Mouse (Mus musculus): Measurements from ENCODE around the gene Ythdf1.

Ythdf1 gene

GRCm38 (mm10) chr2:180920810-180921400, at the start of gene Ythdf1:
Gene Ythdf1, minus strand, starts transcription at chr2:180920949.
- DNase-seq (ENCODE audit: low read depth, low spot score) = peak; percentile 95

GRCm38 (mm10) chr2:180967010-180967763, 46.4 kb upstream of the Ythdf1 start, which contains the start of gene Arfgap1:
Gene Arfgap1, plus strand, starts transcription at chr2:180967225.
- peak; percentile 89 for DNase-seq (ENCODE audit: low read depth, low spot score)

DNA sequence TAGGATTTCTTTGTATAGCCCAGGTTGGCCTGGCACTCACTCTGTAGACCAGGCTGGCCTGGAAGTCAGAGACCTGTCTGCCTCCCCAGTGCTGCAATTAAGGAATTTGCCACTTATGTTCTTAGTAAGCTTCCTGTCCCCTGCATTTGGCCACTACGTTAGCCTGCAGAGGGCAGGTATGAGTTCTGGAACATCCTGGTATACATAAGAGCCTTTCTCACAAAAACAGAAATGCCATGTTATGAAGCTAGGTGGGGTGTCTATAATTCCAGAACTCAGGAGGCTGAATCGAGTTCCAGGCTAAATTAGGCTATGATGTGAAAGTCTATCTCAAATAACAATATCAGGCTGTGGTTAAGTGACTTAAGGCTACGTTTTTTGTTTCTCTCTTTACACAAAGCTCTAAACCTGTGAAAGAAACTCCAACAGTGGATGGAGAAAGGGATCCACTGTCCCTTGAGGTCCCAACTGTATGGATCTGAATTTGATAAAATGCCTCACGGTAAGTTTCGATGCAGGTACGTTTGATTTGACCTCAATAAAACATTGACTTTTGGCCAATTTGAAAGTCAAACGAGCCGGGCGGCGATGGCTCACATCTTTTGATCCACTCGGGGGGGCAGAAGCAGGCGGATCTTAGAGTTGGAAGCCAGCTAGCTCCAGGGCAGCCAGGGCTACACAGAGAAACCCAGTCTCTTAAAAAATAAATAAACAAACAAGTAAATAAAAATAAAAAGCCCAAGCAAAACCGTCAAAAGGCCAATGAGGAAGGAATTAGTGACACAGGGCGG, 45.5 kb upstream of the Ythdf1 start:
- DNase-seq (ENCODE audit: low read depth, low spot score) = no peak

GRCm38 (mm10) chr2:180963956-180964355, 43.2 kb upstream of the Ythdf1 start:
- DNase-seq (ENCODE audit: low read depth, low spot score) = peak; percentile 57

DNA sequence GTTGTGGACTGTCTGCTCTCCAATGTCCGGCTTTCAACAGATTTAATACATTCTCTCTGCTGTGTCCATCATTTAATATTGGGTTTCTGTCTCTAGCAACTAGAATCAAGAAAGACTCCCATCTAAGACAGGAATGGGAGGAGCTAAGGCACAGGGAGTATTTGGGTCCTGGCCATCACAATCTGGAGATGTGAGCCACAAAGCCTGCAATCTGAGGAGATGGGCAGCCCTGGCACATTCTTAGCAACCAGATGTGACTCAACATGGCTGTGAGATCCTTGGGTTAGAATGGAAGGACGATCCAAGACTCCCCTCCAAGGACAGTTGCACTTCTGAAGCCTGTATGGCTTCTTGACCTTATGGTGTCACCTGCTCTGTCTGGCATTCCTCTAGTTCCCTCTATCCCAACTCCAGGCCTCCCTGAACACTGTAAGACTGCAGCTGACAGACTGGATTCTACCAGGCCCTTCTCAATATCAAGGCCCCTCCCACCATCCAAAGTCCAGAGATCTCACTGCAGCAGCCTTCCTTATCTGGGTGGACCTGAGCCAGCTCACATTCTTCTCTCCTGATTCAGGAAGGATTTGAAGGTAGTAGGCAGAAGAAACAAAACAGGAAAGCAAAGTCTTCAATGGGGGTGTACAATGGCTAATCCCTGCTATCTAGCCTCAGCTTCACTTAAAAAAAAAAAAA, 42.0 kb upstream of the Ythdf1 start:
- no peak for DNase-seq (ENCODE audit: low read depth, low spot score)

GRCm38 (mm10) chr2:180960187-180960586, 39.4 kb upstream of the Ythdf1 start:
- no peak for DNase-seq (ENCODE audit: low read depth, low spot score)

DNA sequence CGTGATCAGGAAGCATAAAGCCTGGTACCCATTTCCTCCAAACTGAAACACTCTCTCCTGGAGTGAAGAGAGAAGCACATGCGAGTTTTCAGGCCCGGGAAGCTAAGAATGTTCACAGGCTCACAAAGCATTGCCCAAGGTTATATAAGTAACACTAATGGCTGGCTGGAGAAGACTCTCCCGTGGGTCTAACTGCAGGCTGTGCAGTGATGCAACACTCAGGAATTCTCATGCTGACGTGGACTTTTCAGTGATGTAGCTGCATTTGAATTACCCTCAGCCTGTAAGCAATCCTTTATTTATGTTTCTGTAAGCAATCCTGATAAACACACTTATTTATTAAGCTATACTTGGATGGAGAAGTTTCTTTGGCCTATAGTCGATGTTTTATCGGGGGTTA, 38.9 kb upstream of the Ythdf1 start:
- no peak for DNase-seq (ENCODE audit: low read depth, low spot score)

DNA sequence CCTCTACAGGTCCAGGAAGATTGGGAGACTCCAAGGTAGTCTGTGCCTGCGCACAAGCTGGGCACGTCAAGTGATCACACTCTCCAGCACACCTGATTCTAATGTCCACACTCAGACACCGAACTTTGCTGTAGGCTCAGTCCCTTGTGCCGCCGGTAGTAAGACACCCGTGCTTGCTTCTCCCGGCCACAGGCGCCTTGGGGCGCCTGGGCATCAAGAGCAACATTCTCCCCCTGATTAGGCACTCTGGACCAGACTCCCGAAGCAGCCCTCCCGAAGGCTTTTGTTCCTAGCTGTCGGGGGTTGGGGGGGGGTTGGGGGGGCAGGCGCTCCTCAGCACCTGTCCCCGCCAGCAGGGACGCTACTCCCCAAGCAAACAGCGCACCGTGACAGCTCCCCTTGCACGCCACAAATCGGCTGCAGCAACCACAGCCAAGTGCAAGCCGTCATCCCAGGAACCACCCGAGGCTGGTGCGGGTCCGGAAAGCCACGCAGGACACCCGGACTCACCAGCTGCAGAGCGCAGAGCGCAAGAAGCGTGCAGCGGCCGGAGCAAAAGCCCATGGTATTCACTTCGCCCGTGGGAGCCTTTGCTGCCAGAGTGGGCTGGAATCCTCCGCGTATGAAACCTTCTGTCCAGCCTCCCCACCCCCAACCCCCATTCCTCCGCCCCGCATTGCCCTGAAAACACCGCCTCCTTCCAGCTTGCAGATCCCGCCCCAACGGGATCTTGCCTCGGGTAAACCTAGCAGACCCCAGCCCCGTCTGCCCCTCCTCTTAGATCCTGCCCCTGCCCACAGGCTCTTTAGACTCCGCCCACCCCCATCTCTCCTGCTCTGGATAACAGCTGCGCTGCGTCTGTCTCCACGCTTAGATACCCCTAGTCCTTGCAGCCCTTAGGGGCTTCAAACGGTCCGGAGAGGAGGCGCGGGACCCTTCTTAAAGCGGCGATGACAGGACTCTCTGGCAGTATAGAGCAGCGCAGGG, 33.6 kb upstream of the Ythdf1 start, which contains the start of gene Nkain4:
Gene Nkain4, minus strand, starts transcription at position 639 of the 987 bp plus-strand sequence.
- DNase-seq (ENCODE audit: low read depth, low spot score) = no peak

DNA sequence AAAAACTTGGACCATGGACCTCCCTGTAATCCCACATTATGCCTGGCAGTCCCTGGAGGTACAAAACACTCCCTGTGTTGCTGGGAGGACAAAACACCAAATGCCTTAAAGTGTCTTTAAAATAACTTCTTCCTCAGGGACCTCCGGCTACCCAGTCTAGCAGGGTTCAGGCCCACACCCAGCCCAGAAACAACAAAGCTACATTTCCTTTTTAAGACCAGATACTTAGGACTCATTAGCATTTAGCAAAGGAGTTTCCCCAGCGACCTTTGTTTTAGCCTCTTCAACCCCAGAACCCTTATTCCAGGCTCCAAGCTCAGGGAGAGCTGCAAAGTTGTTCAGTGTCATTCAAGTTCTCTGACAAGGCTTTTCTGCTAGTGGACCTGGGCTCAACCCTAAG, 32.9 kb upstream of the Ythdf1 start:
- no peak for DNase-seq (ENCODE audit: low read depth, low spot score)

DNA sequence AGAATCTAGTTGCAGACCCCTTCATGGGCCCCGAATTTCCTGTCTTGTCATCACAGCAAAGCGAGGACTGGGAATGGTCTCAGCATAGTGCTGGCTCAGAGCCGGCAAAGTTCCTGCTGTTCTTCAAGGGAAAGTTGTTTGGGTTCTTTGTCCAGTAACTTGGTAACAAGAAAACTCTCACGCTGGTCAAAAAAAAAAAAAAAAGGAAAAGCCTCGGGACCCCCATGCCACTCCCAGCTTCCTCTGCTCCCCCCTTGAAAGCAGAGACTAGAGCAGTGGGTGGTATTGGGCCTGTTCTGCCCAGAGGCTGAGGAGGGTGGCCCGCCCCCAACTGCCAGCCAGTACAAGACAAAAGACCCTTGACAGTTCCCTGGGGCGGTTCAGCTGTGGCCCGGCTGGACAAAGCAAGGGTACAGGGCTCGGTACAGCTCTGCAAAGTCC, 32.0 kb upstream of the Ythdf1 start:
- no peak for DNase-seq (ENCODE audit: low read depth, low spot score)

- no peak for DNase-seq (ENCODE audit: low read depth, low spot score)
Measured at GRCm38 (mm10) chr2:180949947-180950346, 29.2 kb upstream of the Ythdf1 start.

DNA sequence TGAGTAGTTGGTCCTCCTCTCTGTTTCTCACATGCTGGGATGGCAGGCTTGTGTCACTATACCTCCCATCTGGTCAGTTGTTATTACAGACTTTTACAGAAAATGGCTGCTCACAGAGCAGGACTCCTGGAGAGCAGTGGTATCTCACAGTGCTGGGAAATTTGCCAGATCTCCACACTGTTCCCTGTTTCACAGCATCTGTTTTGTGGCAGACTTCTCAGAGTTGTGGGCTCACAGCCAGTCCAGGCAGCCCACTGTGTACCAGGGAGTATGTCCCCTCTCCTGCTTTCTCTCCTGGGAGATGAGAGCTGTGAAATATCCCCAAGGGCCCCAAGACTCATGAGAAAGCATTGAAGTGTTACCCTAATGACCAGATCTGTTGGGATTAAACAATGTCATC, 21.1 kb upstream of the Ythdf1 start:
- DNase-seq (ENCODE audit: low read depth, low spot score) = no peak

DNA sequence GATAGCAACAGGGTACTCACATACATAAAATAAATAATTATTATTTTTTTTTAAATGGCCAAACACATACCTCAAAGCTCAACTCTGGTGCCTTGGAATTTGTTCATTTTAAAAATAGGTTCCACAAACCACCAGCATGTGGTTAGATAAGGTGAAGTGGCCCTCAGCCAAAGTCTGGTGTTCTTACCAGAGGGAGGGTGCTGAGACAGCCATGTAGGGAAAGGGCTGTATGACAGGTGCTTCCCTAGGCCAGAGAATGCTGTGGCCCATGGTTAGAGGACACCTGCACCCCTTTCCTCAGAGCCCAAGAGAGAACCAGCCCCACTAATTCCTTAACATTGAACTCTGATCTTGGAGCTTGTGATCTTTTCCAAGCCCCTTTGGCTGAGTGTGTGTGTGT, 19.4 kb upstream of the Ythdf1 start:
- no peak for DNase-seq (ENCODE audit: low read depth, low spot score)

GRCm38 (mm10) chr2:180932418-180932817, 11.7 kb upstream of the Ythdf1 start:
- no peak for DNase-seq (ENCODE audit: low read depth, low spot score)

GRCm38 (mm10) chr2:180928723-180929122, 8.0 kb upstream of the Ythdf1 start, which contains the start of gene Birc7:
Gene Birc7, plus strand, starts transcription at chr2:180929023.
- DNase-seq (ENCODE audit: low read depth, low spot score) = no peak

- peak; percentile 48 for DNase-seq (ENCODE audit: low read depth, low spot score)
Measured at GRCm38 (mm10) chr2:180925176-180925575, 4.4 kb upstream of the Ythdf1 start.

GRCm38 (mm10) chr2:180922739-180923138, 2.0 kb upstream of the Ythdf1 start:
- no peak for DNase-seq (ENCODE audit: low read depth, low spot score)

- DNase-seq (ENCODE audit: low read depth, low spot score) = no peak
Measured at GRCm38 (mm10) chr2:180919913-180920809, 588 bp downstream of the Ythdf1 start.

GRCm38 (mm10) chr2:180915886-180916433, 4.8 kb downstream of the Ythdf1 start:
- no peak for DNase-seq (ENCODE audit: low read depth, low spot score)
